Mouse (Mus musculus) bone marrow, adult 2 months (tissue): ENCODE data around the gene Cntn1. TPM values are rescaled to one million over a fixed set of nuclear protein-coding genes. Genes with fewer than 3 reads are reported as not detected.

Source experiments
- H3K27ac ChIP-seq: fragments of 200-500 bp; 2 replicates; pipeline ENCODE4 v1.5.1; 2012; ENCODE audit warnings: low read depth, mild to moderate bottlenecking, control low read depth, inconsistent platforms, low read length; ENCODE audit not compliant: control insufficient read depth, poor library complexity, insufficient read depth
- H3K4me1 ChIP-seq: fragments of 200-500 bp; 2 replicates; pipeline ENCODE4 v1.6.1; 2011; ENCODE audit warnings: low read length; ENCODE audit not compliant: control insufficient read depth, insufficient read depth
- H3K4me3 ChIP-seq: fragments of 200-500 bp; replicated peaks from 2 replicates; pipeline ENCODE3; 2011; ENCODE audit warnings: mild to moderate bottlenecking, low read depth, low read length, control low read depth; ENCODE audit not compliant: control insufficient read depth
- CTCF ChIP-seq: fragments of 200-500 bp; IDR thresholded peaks from 2 replicates; pipeline ENCODE4 v1.5.1; 2011; ENCODE audit warnings: low read length, control low read depth; ENCODE audit not compliant: control insufficient read depth, insufficient read depth
- POLR2A ChIP-seq: fragments of 200-500 bp; IDR thresholded peaks from 2 replicates; pipeline ENCODE4 v1.6.1; 2011; ENCODE audit warnings: low read depth, mild to moderate bottlenecking, control low read depth, low read length, borderline replicate concordance; ENCODE audit not compliant: control insufficient read depth
- WGBS: fragments of 180-500 bp; shearing (Covaris S2); methylation state at CpG from one replicate; pipeline ENCODE4 v1.1.7; 2018; 5-methylcytosine and 5-hydroxymethylcytosine counted together
- polyA plus RNA-seq: library from polyadenylated mRNA; stranded (reverse); fragments of >200 nt; gene quantifications from 2 replicates; pipeline ENCODE4 v1.2.4, GENCODE M21; 2011; ENCODE audit warnings: low replicate concordance; ENCODE audit not compliant: missing spikeins, insufficient read depth, insufficient read length

Cntn1 gene
- polyA plus RNA-seq, 1 experiment, result not detected

DNA sequence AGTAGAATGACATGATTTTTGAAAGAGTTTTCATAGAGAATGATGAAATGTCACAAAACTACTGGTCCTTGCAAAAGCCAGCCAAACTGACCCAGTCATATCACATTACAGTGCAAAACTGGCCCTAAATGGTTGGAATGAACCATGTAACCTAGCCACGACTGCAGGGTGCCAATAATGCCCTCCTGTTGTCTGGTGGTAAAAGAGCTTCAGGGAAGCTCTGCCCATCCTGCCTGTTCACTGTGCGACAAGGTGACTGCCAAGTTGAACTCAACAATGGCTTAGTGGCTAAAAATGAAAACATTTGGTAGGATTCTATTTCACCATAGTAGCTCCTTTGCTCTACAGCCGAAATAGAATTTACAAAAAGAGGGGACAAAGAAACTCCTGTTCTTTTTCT, 41.1 kb downstream of the Cntn1 start:
- Histone ChIP-seq H3K4me1 (no peaks in the 10 kb centered on the region), H3K4me3 (no peak overlapping the region), H3K27ac (no peak overlapping the region)
- 70% methylated on average over 3 of the region's 3 CpGs for WGBS
- no peak for TF ChIP-seq CTCF
- no peak for TF ChIP-seq POLR2A

DNA sequence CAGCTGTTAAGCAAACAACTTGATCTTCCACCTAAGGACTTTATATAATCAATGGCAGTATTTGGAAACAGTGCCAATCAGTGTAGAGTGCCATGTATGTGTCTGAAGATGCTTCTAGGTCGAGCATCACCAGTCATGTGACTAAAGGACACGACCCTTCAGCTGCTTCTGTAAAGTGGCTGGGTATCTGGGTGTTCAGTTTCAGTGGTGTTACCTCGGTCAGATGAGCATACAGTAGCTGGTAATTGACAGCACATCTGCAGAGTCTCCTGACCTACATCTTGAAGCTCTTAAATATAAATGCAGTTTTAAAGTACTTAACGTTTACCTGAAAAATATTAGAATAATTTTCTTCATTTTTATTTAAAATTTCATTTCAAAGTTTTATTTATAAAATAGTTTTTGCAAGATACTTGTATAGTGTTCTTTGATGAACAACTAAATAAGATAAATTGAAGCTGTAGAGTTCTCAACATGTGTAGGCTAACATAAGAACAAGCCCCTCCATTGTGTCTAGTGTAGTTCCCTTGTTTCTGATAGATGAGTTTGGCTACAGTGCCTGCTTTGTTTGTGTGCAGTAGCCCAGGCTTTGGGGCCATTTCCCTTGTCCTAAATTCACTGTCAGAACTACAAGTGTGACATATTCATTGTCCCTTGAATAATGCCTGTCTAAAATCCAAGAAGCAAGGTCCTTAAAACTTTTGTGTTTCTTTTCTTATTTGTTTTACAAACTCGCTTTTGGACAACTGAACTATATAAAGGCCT, 48.6 kb downstream of the Cntn1 start:
- TF ChIP-seq CTCF (no peak), POLR2A (no peak)
- H3K4me3 ChIP-seq, result no peak overlapping the region
- no peaks in the 10 kb centered on the region for H3K4me1 ChIP-seq
- WGBS, result 55% methylated on average over 5 of the region's 5 CpGs
- no peak overlapping the region for H3K27ac ChIP-seq

DNA sequence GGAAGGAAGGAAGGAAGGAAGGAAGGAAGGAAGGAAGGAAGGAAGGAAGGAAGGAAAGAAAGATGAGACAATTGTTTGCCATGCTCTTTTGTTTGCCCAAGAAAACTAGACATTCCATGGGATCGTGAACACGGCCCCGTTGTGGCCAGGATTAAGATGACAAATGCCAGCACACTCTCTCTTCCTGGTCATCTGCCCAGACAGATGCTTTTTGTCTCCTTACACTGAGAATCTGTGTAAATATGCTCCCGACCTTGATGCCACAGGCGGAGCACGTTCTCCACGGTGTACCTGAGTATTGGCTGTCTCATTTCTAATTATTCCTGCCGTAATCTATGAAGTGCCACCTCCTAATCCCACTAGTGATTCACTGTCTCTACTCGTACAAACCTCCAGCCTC, 51.0 kb downstream of the Cntn1 start:
- no peak for TF ChIP-seq POLR2A
- no peak for TF ChIP-seq CTCF
- WGBS, result 82% methylated on average over 9 of the region's 9 CpGs
- Histone ChIP-seq H3K27ac (no peak overlapping the region), H3K4me3 (no peak overlapping the region), H3K4me1 (no peaks in the 10 kb centered on the region)

DNA sequence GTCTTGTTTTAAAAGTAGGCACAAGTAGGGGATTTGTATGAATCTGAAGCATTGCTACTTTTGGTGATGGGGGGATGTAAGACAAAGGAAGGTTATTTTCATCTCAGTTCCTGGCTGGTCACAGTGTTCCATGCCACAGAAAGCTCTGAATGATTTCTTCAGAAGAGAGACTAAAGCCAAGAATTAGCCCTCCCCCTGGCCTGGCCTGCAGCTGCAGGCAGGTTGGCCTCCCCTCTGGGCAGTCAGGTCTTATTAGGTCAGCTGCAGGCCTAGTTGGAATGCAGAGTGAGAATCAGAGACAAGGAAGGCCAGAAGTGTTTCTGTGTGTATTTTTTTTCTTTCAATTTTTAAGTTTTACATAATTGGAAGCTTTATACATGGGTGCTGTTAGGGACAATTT, 61.5 kb downstream of the Cntn1 start:
- H3K4me1 ChIP-seq, result no peaks in the 10 kb centered on the region
- TF ChIP-seq POLR2A, result no peak
- TF ChIP-seq CTCF, result no peak

DNA sequence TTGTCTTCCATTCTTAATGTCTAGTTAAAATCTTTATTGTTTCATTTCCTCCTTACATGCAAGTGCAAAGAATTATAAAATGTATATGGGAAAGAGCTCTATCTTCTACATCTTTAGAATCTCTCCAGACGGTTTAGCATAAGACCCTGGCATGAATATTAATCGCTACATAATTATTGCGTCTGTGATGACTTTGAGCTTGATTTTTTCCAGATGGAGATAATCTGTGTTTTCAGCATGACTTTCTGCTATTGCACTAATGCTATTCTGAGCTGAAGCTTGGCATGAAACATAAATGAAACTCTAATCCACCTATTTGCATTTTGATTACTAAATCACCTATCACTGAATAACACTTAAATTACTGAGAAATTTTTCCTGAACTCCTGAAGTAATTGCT, 82.0 kb downstream of the Cntn1 start:
- no peak overlapping the region for H3K27ac ChIP-seq
- H3K4me1 ChIP-seq, result no peaks in the 10 kb centered on the region
- TF ChIP-seq POLR2A, result no peak
- no peak for TF ChIP-seq CTCF
- H3K4me3 ChIP-seq, result no peak overlapping the region
- 87% methylated on average over 3 of the region's 3 CpGs for WGBS

More for the DNA sequence above, 61.5 kb downstream of the Cntn1 start:
- Histone ChIP-seq H3K27ac (no peak overlapping the region), H3K4me3 (no peak overlapping the region)

DNA sequence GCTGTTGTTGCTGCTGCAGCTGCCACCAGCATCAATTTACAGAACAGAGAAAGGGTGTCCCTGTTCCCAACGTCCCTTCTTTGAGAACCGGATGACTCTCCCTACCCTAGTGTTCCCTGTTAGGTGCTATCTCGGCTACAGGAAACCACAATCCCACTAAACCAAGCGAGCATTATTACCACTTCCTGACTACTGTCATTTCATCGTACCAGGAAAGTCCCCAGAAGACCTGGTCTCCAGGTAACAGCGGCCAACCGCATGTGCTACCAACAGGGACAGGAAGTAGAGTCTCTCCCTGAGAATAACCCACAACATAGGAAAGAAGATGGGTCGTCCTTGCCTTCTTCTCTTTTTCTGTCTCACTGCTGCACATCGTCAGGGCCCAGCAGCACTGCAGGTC, 83.3 kb downstream of the Cntn1 start:
- no peak for TF ChIP-seq POLR2A
- no peak for TF ChIP-seq CTCF
- no peak overlapping the region for H3K4me3 ChIP-seq
- 2% methylated on average over 9 of the region's 9 CpGs for WGBS
- no peaks in the 10 kb centered on the region for H3K4me1 ChIP-seq
- H3K27ac ChIP-seq, result no peak overlapping the region

DNA sequence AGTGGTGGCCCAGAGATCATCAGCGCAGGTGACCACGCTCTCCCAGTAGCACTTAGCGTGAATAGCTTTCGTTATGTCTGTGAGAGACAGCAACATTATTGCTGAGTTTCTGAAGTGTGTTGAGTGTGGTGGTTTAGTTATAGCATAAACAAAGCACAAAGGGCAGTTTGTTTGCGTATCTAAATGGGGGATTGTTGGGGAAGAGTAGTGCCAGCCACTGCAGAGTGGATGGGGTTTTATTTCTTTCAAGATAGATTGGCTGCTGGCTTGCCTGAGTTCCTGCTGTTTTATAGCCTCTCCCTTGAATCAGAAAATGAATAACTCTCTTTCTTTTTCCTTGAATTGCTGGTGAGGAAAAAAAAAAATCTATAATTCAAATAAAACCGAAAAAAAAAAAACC, 86.1 kb downstream of the Cntn1 start:
- TF ChIP-seq POLR2A (no peak), CTCF (no peak)
- Histone ChIP-seq H3K4me3 (no peak overlapping the region), H3K4me1 (no peaks in the 10 kb centered on the region), H3K27ac (no peak overlapping the region)
- 76% methylated on average over 6 of the region's 6 CpGs for WGBS

DNA sequence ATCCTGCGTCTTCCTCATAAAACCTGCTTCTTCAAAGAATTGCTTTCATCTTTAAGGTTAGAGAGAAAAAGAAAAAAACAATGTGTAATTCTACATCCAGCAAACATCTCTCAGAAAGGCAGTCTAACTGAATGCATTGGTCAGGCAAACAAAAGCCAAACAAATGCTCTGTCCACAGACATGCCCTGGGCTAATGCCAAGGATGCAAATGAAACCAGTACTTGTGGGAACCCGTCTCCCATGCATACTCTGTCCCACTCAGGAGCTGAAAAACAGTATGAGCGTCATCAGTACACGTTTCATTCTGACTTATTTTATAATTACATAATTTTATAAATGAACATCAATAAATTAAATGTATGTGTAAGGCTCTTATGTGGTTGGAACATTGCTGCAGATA, 91.0 kb downstream of the Cntn1 start:
- TF ChIP-seq CTCF (no peak), POLR2A (no peak)
- H3K4me3 ChIP-seq, result no peak overlapping the region
- WGBS, result 64% methylated on average over 4 of the region's 4 CpGs
- H3K4me1 ChIP-seq, result no peaks in the 10 kb centered on the region
- H3K27ac ChIP-seq, result no peak overlapping the region

DNA sequence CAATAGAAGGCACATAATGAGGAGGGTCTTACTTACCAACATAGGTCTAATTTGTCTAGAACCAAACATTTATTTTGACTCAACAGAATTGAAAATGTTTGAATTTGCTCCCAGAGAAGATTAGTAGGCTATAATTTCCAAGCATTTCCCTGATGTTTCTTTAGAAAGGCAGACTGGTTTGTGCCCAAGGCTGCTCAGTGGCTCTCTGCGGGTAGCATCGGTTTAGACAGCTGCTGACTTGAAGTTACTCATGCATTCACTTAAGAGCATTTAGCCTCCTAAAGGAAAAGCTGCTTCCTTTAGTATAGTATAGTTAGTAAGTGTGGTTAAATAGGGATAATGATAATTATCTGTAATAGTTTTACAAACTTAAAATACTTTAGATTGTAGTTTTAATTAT, 104.0 kb downstream of the Cntn1 start:
- no peak overlapping the region for H3K4me3 ChIP-seq
- WGBS, result 91% methylated on average over 2 of the region's 2 CpGs
- no peaks in the 10 kb centered on the region for H3K4me1 ChIP-seq

More for the DNA sequence above, 104.0 kb downstream of the Cntn1 start:
- no peak overlapping the region for H3K27ac ChIP-seq
- TF ChIP-seq POLR2A (no peak), CTCF (no peak)
